Mouse (Mus musculus) neural tube, embryonic 11.5 days (tissue): ENCODE results near the gene Nprl2. TPM values are rescaled to one million over a fixed set of nuclear protein-coding genes. Genes with fewer than 3 reads are reported as not detected.

ENCODE experiments used
- ATAC-seq: fragments of 200-750 bp; cut with Nextera tagmentation; 2 replicates; pipeline ENCODE4 v1.8.0; 2017; ENCODE audit warnings: moderate number of reproducible peaks, mild to moderate bottlenecking, moderate TSS enrichment, moderate library complexity; ENCODE audit not compliant: insufficient read depth, low FRiP score, low TSS enrichment
- DNase-seq: peaks from one replicate; pipeline ENCODE4 v3.0.0-alpha.2; 2015; ENCODE audit warnings: low spot score
- H3K27ac ChIP-seq: fragments of 300-500 bp; sonication (generic); 2 replicates; pipeline ENCODE4 v1.5.1; 2014; ENCODE audit warnings: low read depth, mild to moderate bottlenecking, low read length
- H3K27me3 ChIP-seq: fragments of 300-500 bp; sonication (generic); 2 replicates; pipeline ENCODE4 v1.6.1; 2014; ENCODE audit warnings: mild to moderate bottlenecking, low read length, mixed read lengths; ENCODE audit not compliant: control insufficient read depth, insufficient read depth
- H3K36me3 ChIP-seq: fragments of 300-500 bp; sonication (generic); 2 replicates; pipeline ENCODE4 v1.6.1; 2014; ENCODE audit warnings: mild to moderate bottlenecking, low read length, moderate library complexity, mixed read lengths; ENCODE audit not compliant: control insufficient read depth, insufficient read depth
- H3K4me1 ChIP-seq: fragments of 300-500 bp; sonication (generic); 2 replicates; pipeline ENCODE4 v1.6.1; 2014; ENCODE audit warnings: low read length, mixed read lengths; ENCODE audit not compliant: control insufficient read depth, insufficient read depth
- H3K4me2 ChIP-seq: fragments of 300-500 bp; sonication (generic); 2 replicates; pipeline ENCODE4 v1.6.1; 2014; ENCODE audit warnings: low read depth, mild to moderate bottlenecking, moderate library complexity
- H3K4me3 ChIP-seq: fragments of 300-500 bp; sonication (generic); 2 replicates; pipeline ENCODE4 v1.5.1; 2014; ENCODE audit warnings: low read depth, low read length
- H3K9ac ChIP-seq: fragments of 300-500 bp; sonication (generic); 2 replicates; pipeline ENCODE4 v1.6.1; 2014; ENCODE audit warnings: mild to moderate bottlenecking, low read length
- H3K9me3 ChIP-seq: fragments of 300-500 bp; sonication (generic); 2 replicates; pipeline ENCODE4 v1.6.1; 2016; ENCODE audit warnings: low read length; ENCODE audit not compliant: control insufficient read depth
- WGBS: fragments of 180-500 bp; shearing (Covaris S2); extraction: QIAGEN DNeasy Blood & Tissue Kit; methylation state at CpG from one replicate; pipeline ENCODE4 v1.1.7; 2014; 5-methylcytosine and 5-hydroxymethylcytosine counted together
- polyA plus RNA-seq: library from polyadenylated mRNA; unstranded; fragments of >200 nt; fragmentation: Nextera tagmentation; extraction: Ambion mirVana; gene quantifications from 2 replicates; pipeline ENCODE4 v1.2.1, GENCODE M21; 2014

The Nprl2 gene
- polyA plus RNA-seq, 1 experiment from 2014 or later: 48.9 TPM

DNA sequence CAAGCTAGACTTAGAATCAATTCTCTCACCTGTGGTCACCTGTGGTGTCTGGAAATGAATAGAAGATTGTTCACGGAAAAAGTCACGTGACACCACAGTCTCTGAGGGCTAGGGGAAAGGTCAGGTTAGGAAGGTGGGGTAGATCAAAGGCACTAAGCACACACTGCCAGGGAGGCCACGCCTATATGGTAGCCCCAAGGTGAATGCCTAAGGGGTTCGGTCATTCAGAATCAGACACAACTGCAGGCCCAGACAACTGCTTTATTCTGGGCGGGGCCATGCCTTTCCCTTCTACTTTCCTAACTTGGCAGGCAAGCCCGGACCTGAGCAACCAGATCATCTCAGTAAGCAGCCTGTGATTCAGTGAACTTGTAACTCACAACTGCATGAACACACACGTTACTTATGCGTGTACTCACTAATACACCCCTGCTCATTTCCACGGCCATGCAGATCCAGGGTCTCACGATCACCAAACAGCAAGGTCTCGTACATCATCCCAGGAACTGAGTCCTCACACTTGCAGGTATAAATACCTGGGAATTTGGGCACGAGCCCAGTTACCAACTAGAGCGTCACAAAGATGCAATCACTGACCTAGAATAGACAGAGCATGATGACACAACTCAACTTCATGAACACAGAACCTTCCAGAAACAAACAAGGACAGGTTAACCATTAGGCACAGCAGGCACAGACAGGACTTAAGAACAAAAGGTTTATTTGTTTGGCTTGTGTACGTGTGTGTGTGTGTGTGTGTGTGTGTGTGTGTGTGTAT lies 33.7 kb downstream of the Nprl2 start:
- H3K9me3 ChIP-seq: no peaks in the 10 kb centered on the region
- DNase-seq: no peak
- no peaks in the 10 kb centered on the region for H3K27me3 ChIP-seq
- ATAC-seq: no peak
- H3K4me2 ChIP-seq: no peak overlapping the region
- no peak overlapping the region for H3K4me3 ChIP-seq
- WGBS: 86% methylated on average over 14 of the region's 14 CpGs
- H3K36me3 ChIP-seq: peaks cover 15% of the 10 kb centered on the region
- no peak overlapping the region for H3K27ac ChIP-seq
- H3K9ac ChIP-seq: no peak overlapping the region
- H3K4me1 ChIP-seq: peaks cover 18% of the 10 kb centered on the region

DNA sequence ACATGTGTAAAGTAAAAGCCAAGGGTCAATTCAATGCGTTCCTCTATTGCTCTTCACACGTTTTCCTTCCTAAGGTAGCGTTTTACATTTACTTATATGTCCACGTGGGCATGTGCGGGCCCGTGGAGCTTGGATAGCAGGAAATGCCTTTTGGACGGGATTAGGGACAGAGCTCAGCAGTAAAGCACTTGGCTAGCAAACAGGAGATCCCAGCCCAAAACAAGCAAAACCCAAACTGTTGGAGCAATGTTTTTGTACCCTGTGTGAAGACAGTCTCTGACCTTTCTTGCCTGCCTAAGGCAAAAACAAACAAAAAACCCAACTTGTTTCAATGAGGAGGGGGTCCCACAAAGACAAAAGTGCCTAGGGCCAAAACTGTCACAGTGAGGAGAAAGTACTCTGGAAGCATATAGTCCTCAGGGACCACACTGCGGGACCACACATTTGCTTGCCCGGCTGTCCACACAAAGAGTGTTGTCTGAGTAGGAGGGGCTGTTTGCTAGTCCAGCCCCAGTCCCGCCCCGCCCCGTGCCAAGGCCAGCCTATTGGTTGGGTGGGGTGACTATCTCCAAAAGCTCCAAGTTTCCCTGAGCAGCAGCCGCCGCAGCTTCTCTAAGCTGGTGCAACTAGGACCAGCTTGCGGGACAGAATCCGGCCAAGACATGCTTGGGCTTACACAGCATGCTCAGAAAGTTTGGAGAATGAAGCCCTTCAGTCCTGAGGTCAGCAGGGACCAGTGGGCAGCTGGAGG lies 34.5 kb downstream of the Nprl2 start, which contains the start of gene Hyal1:
Gene Hyal1 (plus strand): TSS at position 571 of the 751 bp plus-strand sequence.
- H3K4me3 ChIP-seq: peak within 1 kb of the TSS; percentile 21; the same call in 1 of the 2 replicates
- peak within 1 kb of the TSS; percentile 43 for H3K9ac ChIP-seq
- peaks cover 10% of the 10 kb centered on the region for H3K36me3 ChIP-seq
- 29% methylated on average over 16 of the region's 16 CpGs for WGBS
- peak; percentile 81 for DNase-seq
- H3K9me3 ChIP-seq: no peaks in the 10 kb centered on the region
- no peak within 1 kb of the TSS for H3K27ac ChIP-seq
- peak; percentile 71; the same call in 1 of the 2 replicates for ATAC-seq
- peak within 1 kb of the TSS; percentile 51 for H3K4me2 ChIP-seq
- H3K4me1 ChIP-seq: peaks cover 15% of the 10 kb centered on the region
- no peaks in the 10 kb centered on the region for H3K27me3 ChIP-seq

DNA sequence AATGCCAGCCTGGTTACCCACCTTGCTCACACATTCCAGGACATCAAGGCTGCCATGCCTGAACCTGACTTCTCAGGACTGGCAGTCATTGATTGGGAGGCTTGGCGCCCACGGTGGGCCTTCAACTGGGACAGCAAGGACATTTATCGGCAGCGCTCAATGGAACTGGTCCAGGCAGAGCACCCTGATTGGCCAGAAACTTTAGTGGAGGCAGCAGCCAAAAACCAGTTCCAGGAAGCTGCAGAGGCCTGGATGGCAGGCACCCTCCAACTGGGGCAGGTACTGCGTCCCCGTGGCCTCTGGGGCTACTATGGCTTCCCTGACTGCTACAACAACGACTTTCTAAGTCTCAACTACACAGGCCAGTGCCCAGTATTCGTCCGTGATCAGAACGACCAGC lies 35.8 kb downstream of the Nprl2 start:
- no peaks in the 10 kb centered on the region for H3K9me3 ChIP-seq
- peaks cover 2% of the 10 kb centered on the region; the same call in 1 of the 2 replicates for H3K36me3 ChIP-seq
- no peak for DNase-seq
- no peak for ATAC-seq
- no peak overlapping the region for H3K4me2 ChIP-seq
- H3K27me3 ChIP-seq: no peaks in the 10 kb centered on the region
- no peak overlapping the region for H3K9ac ChIP-seq
- H3K27ac ChIP-seq: no peak overlapping the region
- WGBS: 91% methylated on average over 10 of the region's 10 CpGs
- H3K4me3 ChIP-seq: no peak overlapping the region
- peaks cover 13% of the 10 kb centered on the region; the same call in 1 of the 2 replicates for H3K4me1 ChIP-seq

- 76% methylated on average over 3 of the region's 3 CpGs for WGBS
- no peaks in the 10 kb centered on the region for H3K36me3 ChIP-seq
- DNase-seq (no peak), ATAC-seq (no peak)
- no peak within 1 kb of the TSS for H3K27ac ChIP-seq
- no peaks in the 10 kb centered on the region for H3K9me3 ChIP-seq
- no peak within 1 kb of the TSS for H3K4me2 ChIP-seq
- H3K27me3 ChIP-seq: no peaks in the 10 kb centered on the region
- H3K4me1 ChIP-seq: peaks cover 13% of the 10 kb centered on the region; the same call in 1 of the 2 replicates
- no peak within 1 kb of the TSS for H3K4me3 ChIP-seq
- H3K9ac ChIP-seq: no peak within 1 kb of the TSS
Observed at GRCm38 (mm10) chr9:107578587-107578986, 36.6 kb downstream of the Nprl2 start, which contains the start of gene Naa80. Gene Naa80, plus strand, starts transcription at chr9:107578887.

GRCm38 (mm10) chr9:107579023-107579900 lies 37.2 kb downstream of the Nprl2 start:
- Histone ChIP-seq H3K4me3 (no peak overlapping the region), H3K4me1 (peaks cover 13% of the 10 kb centered on the region; the same call in 1 of the 2 replicates), H3K27me3 (no peaks in the 10 kb centered on the region), H3K27ac (no peak overlapping the region), H3K36me3 (no peaks in the 10 kb centered on the region), H3K4me2 (no peak overlapping the region), H3K9ac (no peak overlapping the region), H3K9me3 (no peaks in the 10 kb centered on the region)
- DNase-seq (no peak), ATAC-seq (no peak)
- 95% methylated on average over 14 of the region's 14 CpGs for WGBS

GRCm38 (mm10) chr9:107580501-107581317 lies 38.7 kb downstream of the Nprl2 start, which contains the start of gene Hyal3:
Gene Hyal3, plus strand, starts transcription at chr9:107580818.
- H3K9me3 ChIP-seq: no peaks in the 10 kb centered on the region
- DNase-seq: peak; percentile 79
- peak within 1 kb of the TSS; percentile 44 for H3K4me3 ChIP-seq
- H3K4me2 ChIP-seq: peak within 1 kb of the TSS; percentile 52
- H3K36me3 ChIP-seq: no peaks in the 10 kb centered on the region
- peak within 1 kb of the TSS; percentile 65 for H3K9ac ChIP-seq
- peak within 1 kb of the TSS; percentile 45; the same call in 1 of the 2 replicates for H3K27ac ChIP-seq
- H3K4me1 ChIP-seq: peaks cover 13% of the 10 kb centered on the region; the same call in 1 of the 2 replicates
- no peaks in the 10 kb centered on the region for H3K27me3 ChIP-seq
- 1% methylated on average over 32 of the region's 32 CpGs for WGBS
- ATAC-seq: peak; percentile 48

- no peaks in the 10 kb centered on the region for H3K36me3 ChIP-seq
- H3K9ac ChIP-seq: peak overlapping the region; percentile 65; the same call in 1 of the 2 replicates
- no peaks in the 10 kb centered on the region for H3K27me3 ChIP-seq
- DNase-seq (no peak), ATAC-seq (no peak)
- H3K4me1 ChIP-seq: peaks cover 13% of the 10 kb centered on the region; the same call in 1 of the 2 replicates
- H3K4me3 ChIP-seq: peak overlapping the region; percentile 44; the same call in 1 of the 2 replicates
- peak overlapping the region; percentile 52 for H3K4me2 ChIP-seq
- H3K9me3 ChIP-seq: no peaks in the 10 kb centered on the region
- 76% methylated on average over 4 of the region's 4 CpGs for WGBS
- no peak overlapping the region for H3K27ac ChIP-seq
Observed at GRCm38 (mm10) chr9:107581584-107581983, 39.6 kb downstream of the Nprl2 start.
